Mouse (Mus musculus) liver, embryonic 14.5 days (tissue): Measurements from ENCODE around the gene Arpc4.

ENCODE experiments used
- CTCF ChIP-seq: IDR thresholded peaks from 2 replicates; pipeline ENCODE4 v1.5.1; 2016; ENCODE audit warnings: antibody characterized with exemption, low read depth, control low read depth
- EP300 ChIP-seq: IDR thresholded peaks from 2 replicates; pipeline ENCODE4 v1.6.1; 2016; ENCODE audit warnings: antibody characterized with exemption, low read depth

GRCm38 (mm10) chr6:113416416-113416815, 38.5 kb downstream of the Arpc4 start:
- TF ChIP-seq CTCF (no peak), EP300 (no peak)
